Mouse (Mus musculus) CH12.LX (cell line): ENCODE measurements at regions not wholly inside any gene's neighbourhood (a gene's known extent, or its start where the extent isn't known, plus 50 kb on each side); places are given as distances from the start of the nearest gene placed in this dataset.

ENCODE experiments used
- DNase-seq: peaks from one replicate; pipeline ENCODE4 v3.0.0-alpha.2; 2013; ENCODE audit errors: extremely low read depth
- H3K27ac ChIP-seq: 2 replicates; pipeline ENCODE4 v1.5.1; 2012; ENCODE audit warnings: low read depth, mild to moderate bottlenecking, control low read depth, moderate library complexity; ENCODE audit not compliant: insufficient read depth
- H3K27me3 ChIP-seq: replicated peaks from 2 replicates; pipeline ENCODE3; 2012; ENCODE audit warnings: inconsistent platforms
- H3K36me3 ChIP-seq, 2 experiments: replicated peaks in 1 of 2; 2 replicates each; pipeline versions ENCODE3 to v1.6.1; 2012; ENCODE audit warnings: inconsistent platforms in 1 of 2, low read length in 1 of 2, mild to moderate bottlenecking in 1 of 2, mixed read lengths in 1 of 2, moderate library complexity in 1 of 2; ENCODE audit not compliant: control insufficient read depth in 1 of 2, insufficient read depth in 1 of 2
- H3K4me1 ChIP-seq, 2 experiments: 2 replicates each; pipeline ENCODE4 v1.6.1; 2012; ENCODE audit warnings: inconsistent platforms in 1 of 2, moderate library complexity in 1 of 2; ENCODE audit not compliant: insufficient read depth in 2 of 2, control insufficient read depth in 1 of 2
- H3K4me2 ChIP-seq: 2 replicates; pipeline ENCODE4 v1.6.1; 2012; ENCODE audit warnings: low read depth, mild to moderate bottlenecking, control low read depth; ENCODE audit not compliant: poor library complexity, insufficient read depth, severe bottlenecking
- H3K4me3 ChIP-seq, 3 experiments: fragments of 150-350 bp in 1 of 3; sonication (generic) in 1 of 3; replicated peaks in 1 of 3; 2 replicates each; pipeline versions ENCODE3 to v1.5.1; 2011 to 2012; ENCODE audit warnings: low read depth in 2 of 3, low read length in 2 of 3, mild to moderate bottlenecking in 2 of 3, moderate library complexity in 2 of 3, control low read depth in 1 of 3, improper control_type of control experiment in 1 of 3, inconsistent platforms in 1 of 3, mixed read lengths in 1 of 3; ENCODE audit not compliant: poor library complexity in 1 of 3
- H3K79me2 ChIP-seq: replicated peaks from 2 replicates; pipeline ENCODE4 v1.6.1; 2012; ENCODE audit warnings: mild to moderate bottlenecking, moderate library complexity; ENCODE audit not compliant: control insufficient read depth, poor library complexity, insufficient read depth, severe bottlenecking; ENCODE audit errors: extremely low read depth
- H3K9ac ChIP-seq: 2 replicates; pipeline ENCODE4 v1.6.1; 2012; ENCODE audit warnings: low read depth, mild to moderate bottlenecking, control low read depth, moderate library complexity; ENCODE audit not compliant: insufficient read depth
- H3K9me3 ChIP-seq: replicated peaks from 2 replicates; pipeline ENCODE3; 2012; ENCODE audit warnings: low read length, inconsistent platforms, mixed read lengths
- BHLHE40 ChIP-seq: IDR thresholded peaks from 2 replicates; pipeline ENCODE4 v1.6.1; 2011; ENCODE audit warnings: mild to moderate bottlenecking, low read depth, low read length, improper control_type of control experiment
- CTCF ChIP-seq, 2 experiments: IDR thresholded peaks in 1 of 2; conservative IDR thresholded peaks in 1 of 2; 2 replicates each; pipeline ENCODE4 v1.5.1; 2011 to 2012; ENCODE audit warnings: low read depth in 2 of 2, low read length in 2 of 2, improper control_type of control experiment in 1 of 2, inconsistent platforms in 1 of 2, mild to moderate bottlenecking in 1 of 2, moderate library complexity in 1 of 2
- E2F4 ChIP-seq: IDR thresholded peaks from 2 replicates; pipeline ENCODE4 v1.6.1; 2011; ENCODE audit warnings: low read depth, low read length, improper control_type of control experiment; ENCODE audit not compliant: insufficient replicate concordance
- ETS1 ChIP-seq: conservative IDR thresholded peaks from 2 replicates; pipeline ENCODE4 v1.6.1; 2012; ENCODE audit warnings: low read depth, mild to moderate bottlenecking, inconsistent platforms, low read length, improper control_type of control experiment, moderate library complexity
- HCFC1 ChIP-seq: IDR thresholded peaks from 2 replicates; pipeline ENCODE4 v1.6.1; 2012; ENCODE audit warnings: low read depth, mild to moderate bottlenecking, inconsistent platforms, low read length, improper control_type of control experiment
- JUN ChIP-seq: IDR thresholded peaks from 2 replicates; pipeline ENCODE4 v1.6.1; 2011; ENCODE audit warnings: low read depth, mild to moderate bottlenecking, low read length, improper control_type of control experiment, moderate library complexity; ENCODE audit not compliant: insufficient read depth
- MAFK ChIP-seq: IDR thresholded peaks from 2 replicates; pipeline ENCODE4 v1.6.1; 2011; ENCODE audit warnings: low read length, improper control_type of control experiment; ENCODE audit not compliant: insufficient replicate concordance
- MAX ChIP-seq: IDR thresholded peaks from 2 replicates; pipeline ENCODE4 v1.6.1; 2011; ENCODE audit warnings: low read length, improper control_type of control experiment
- MAZ ChIP-seq: IDR thresholded peaks from 2 replicates; pipeline ENCODE4 v1.6.1; 2012; ENCODE audit warnings: low read depth, mild to moderate bottlenecking, inconsistent platforms, low read length, improper control_type of control experiment, moderate library complexity
- MYC ChIP-seq: IDR thresholded peaks from 2 replicates; pipeline ENCODE4 v1.6.1; 2011; ENCODE audit warnings: low read depth, mild to moderate bottlenecking, improper control_type of control experiment, low read length
- NELFE ChIP-seq: IDR thresholded peaks from 2 replicates; pipeline ENCODE4 v1.6.1; 2011; ENCODE audit warnings: low read depth, low read length, improper control_type of control experiment
- PAX5 ChIP-seq: IDR thresholded peaks from 2 replicates; pipeline ENCODE4 v1.6.1; 2012; ENCODE audit warnings: low read length, inconsistent platforms, mixed read lengths
- POLR2A ChIP-seq: IDR thresholded peaks from 2 replicates; pipeline ENCODE4 v1.6.1; 2011; ENCODE audit warnings: low read depth, mild to moderate bottlenecking, improper control_type of control experiment, low read length
- POLR2AphosphoS2 ChIP-seq: IDR thresholded peaks from 2 replicates; pipeline ENCODE4 v1.6.1; 2011; ENCODE audit warnings: low read depth, low read length, improper control_type of control experiment
- RCOR1 ChIP-seq: conservative IDR thresholded peaks from 2 replicates; pipeline ENCODE4 v1.6.1; 2012; ENCODE audit warnings: low read depth, mild to moderate bottlenecking, inconsistent platforms, low read length, improper control_type of control experiment
- SMC3 ChIP-seq: IDR thresholded peaks from 2 replicates; pipeline ENCODE4 v1.6.1; 2011; ENCODE audit warnings: low read depth, low read length, improper control_type of control experiment
- TBP ChIP-seq: conservative IDR thresholded peaks from 2 replicates; pipeline ENCODE4 v1.6.1; 2011; ENCODE audit warnings: low read depth, low read length, improper control_type of control experiment
- TCF12 ChIP-seq: IDR thresholded peaks from 2 replicates; pipeline ENCODE4 v1.6.1; 2014; ENCODE audit warnings: low read depth, mild to moderate bottlenecking, inconsistent platforms, low read length, improper control_type of control experiment
- dilution Hi-C: fragments of 300-500 bp; cut with MboI; formaldehyde crosslinking; loops from 2 replicates; pipeline ENCODE4 v1.14.3; 2020; ENCODE audit warnings: low sequenced_read_pairs; ENCODE audit not compliant: extremely low pct_unique_long_range_greater_than_20kb, extremely low pct_ligation_motif_present
- in situ Hi-C: fragments of 300-500 bp; cut with MboI; formaldehyde crosslinking; loops from 3 replicates; pipeline ENCODE4 v1.14.3; 2019; ENCODE audit warnings: low sequenced_read_pairs, low pct_ligation_motif_present, low pct_unique_long_range_greater_than_20kb, mixed read lengths

GRCm38 (mm10) chrX:11873913-11874312 lies 286.2 kb downstream of the Bcor start:
- no peaks in the 10 kb centered on the region for H3K27me3 ChIP-seq
- H3K4me1 ChIP-seq = peaks cover 5 to 10% of the 10 kb centered on the region in 2 experiments; a peak in 3 of 4 replicates
- no peak overlapping the region for H3K4me3 ChIP-seq
- dilution Hi-C loops = no loop called here
- in situ Hi-C loops = no loop called here
- H3K4me2 ChIP-seq = no peak overlapping the region
- no peak overlapping the region for H3K9ac ChIP-seq
- TF ChIP-seq SMC3 = no peak
- no peak for TF ChIP-seq RCOR1
- TF ChIP-seq POLR2A = no peak
- no peak for TF ChIP-seq PAX5
- TF ChIP-seq E2F4 = no peak
- TF ChIP-seq MAZ = no peak
- TF ChIP-seq MAFK = no peak
- no peak for TF ChIP-seq TBP
- no peak for TF ChIP-seq CTCF (conservative IDR thresholded peaks at IDR 0.05 in 1 of 2, IDR thresholded peaks at IDR 0.05 in 1 of 2; ENCODE audit: low read depth in 2 of 2, low read length in 2 of 2)
- no peak for TF ChIP-seq POLR2AphosphoS2
- no peak for TF ChIP-seq NELFE
- TF ChIP-seq HCFC1 = no peak
- TF ChIP-seq MYC = no peak
- no peak for TF ChIP-seq BHLHE40
- no peak for TF ChIP-seq ETS1
- no peak for TF ChIP-seq MAX
- no peak overlapping the region for H3K27ac ChIP-seq
- no peaks in the 10 kb centered on the region for H3K79me2 ChIP-seq
- no peak for DNase-seq
- H3K9me3 ChIP-seq = no peaks in the 10 kb centered on the region
- no peaks in the 10 kb centered on the region for H3K36me3 ChIP-seq

- no peak for TF ChIP-seq JUN
- no peak for TF ChIP-seq TCF12
These were observed 283.5 kb downstream of the Bcor start for GRCm38 (mm10) chrX:11876636-11877035.

More at GRCm38 (mm10) chrX:11876636-11877035, 283.5 kb downstream of the Bcor start:
- DNase-seq = no peak
- dilution Hi-C loops = no loop called here
- H3K9me3 ChIP-seq = no peaks in the 10 kb centered on the region
- no peak overlapping the region for H3K4me2 ChIP-seq
- in situ Hi-C loops = no loop called here
- H3K36me3 ChIP-seq = no peaks in the 10 kb centered on the region
- H3K79me2 ChIP-seq = no peaks in the 10 kb centered on the region
- no peak overlapping the region for H3K27ac ChIP-seq
- no peaks in the 10 kb centered on the region for H3K27me3 ChIP-seq
- no peak overlapping the region for H3K9ac ChIP-seq
- no peak overlapping the region for H3K4me3 ChIP-seq
- peaks cover 15 to 23% of the 10 kb centered on the region in 2 experiments for H3K4me1 ChIP-seq
